Mouse (Mus musculus): ENCODE measurements around the gene Ddc. TPM values are rescaled to one million over a fixed set of nuclear protein-coding genes. Genes with fewer than 3 reads are reported as not detected.

Gene Ddc
- polyA plus RNA-seq, 1 experiment from 2014 or later = 51.8 TPM

GRCm38 (mm10) chr11:11830884-11831495, 67.0 kb downstream of the Ddc start:
- H3K9me3 ChIP-seq (replicated peaks) = no peaks in the 10 kb centered on the region
- H3K36me3 ChIP-seq = no peaks in the 10 kb centered on the region
- H3K4me2 ChIP-seq = peak overlapping the region; percentile 16; the same call in 1 of the 2 replicates
- no peak overlapping the region for H3K4me3 ChIP-seq
- peak overlapping the region; percentile 60 for H3K9ac ChIP-seq
- no peaks in the 10 kb centered on the region for H3K27me3 ChIP-seq (replicated peaks)
- peaks cover 72% of the 10 kb centered on the region for H3K4me1 ChIP-seq (replicated peaks)
- 33% methylated on average over 12 of the region's 12 CpGs for WGBS
- ATAC-seq (ENCODE audit: insufficient number of reproducible peaks, low FRiP score) = no peak
- H3K27ac ChIP-seq (ENCODE audit: poor library complexity, severe bottlenecking) = peak overlapping the region; percentile 98

GRCm38 (mm10) chr11:11829161-11830000, 68.6 kb downstream of the Ddc start:
- Histone ChIP-seq H3K27me3 (replicated peaks) (no peaks in the 10 kb centered on the region), H3K4me1 (replicated peaks) (peaks cover 80% of the 10 kb centered on the region), H3K9me3 (replicated peaks) (no peaks in the 10 kb centered on the region), H3K9ac (peak overlapping the region; percentile 65), H3K27ac (ENCODE audit: poor library complexity, severe bottlenecking) (peak overlapping the region; percentile 98), H3K36me3 (no peaks in the 10 kb centered on the region), H3K4me2 (peak overlapping the region; percentile 40), H3K4me3 (no peak overlapping the region)
- ATAC-seq (ENCODE audit: insufficient number of reproducible peaks, low FRiP score) = peak; percentile 29; the same call in 1 of the 2 replicates
- WGBS = 18% methylated on average over 11 of the region's 11 CpGs

- Histone ChIP-seq H3K9me3 (replicated peaks) (no peaks in the 10 kb centered on the region), H3K27me3 (replicated peaks) (no peaks in the 10 kb centered on the region), H3K4me2 (peak overlapping the region; percentile 40), H3K36me3 (no peaks in the 10 kb centered on the region), H3K4me1 (replicated peaks) (peaks cover 85% of the 10 kb centered on the region), H3K9ac (peak overlapping the region; percentile 65), H3K4me3 (no peak overlapping the region), H3K27ac (ENCODE audit: poor library complexity, severe bottlenecking) (peak overlapping the region; percentile 98)
- ATAC-seq (ENCODE audit: insufficient number of reproducible peaks, low FRiP score) = peak; percentile 30; the same call in 1 of the 2 replicates
- WGBS = 13% methylated on average over 6 of the region's 6 CpGs
Measured at GRCm38 (mm10) chr11:11828761-11829160, 69.2 kb downstream of the Ddc start.

DNA sequence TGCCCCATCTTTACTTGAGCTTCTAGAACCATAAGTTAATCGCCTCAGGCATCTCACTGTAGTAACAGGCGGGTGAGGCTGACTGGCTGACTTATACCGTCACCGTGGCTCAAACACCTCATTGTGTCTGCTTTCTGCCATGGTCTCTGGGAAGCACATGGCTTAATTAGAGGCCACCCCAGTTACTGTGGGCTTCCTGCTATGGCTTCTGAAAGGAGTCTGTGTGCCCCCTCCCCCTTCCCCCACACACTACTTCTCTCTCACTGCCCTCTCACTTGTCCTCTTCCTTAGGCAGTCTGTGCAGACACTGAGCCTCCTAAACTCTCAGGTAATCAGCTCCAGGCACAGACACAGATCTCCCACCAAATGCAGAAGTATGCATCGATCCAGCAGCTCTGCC, 69.7 kb downstream of the Ddc start:
- Histone ChIP-seq H3K4me1 (replicated peaks) (peaks cover 88% of the 10 kb centered on the region), H3K4me2 (no peak overlapping the region), H3K36me3 (no peaks in the 10 kb centered on the region), H3K4me3 (no peak overlapping the region), H3K9ac (peak overlapping the region; percentile 5; the same call in 1 of the 2 replicates), H3K27me3 (replicated peaks) (no peaks in the 10 kb centered on the region), H3K27ac (ENCODE audit: poor library complexity, severe bottlenecking) (peak overlapping the region; percentile 98), H3K9me3 (replicated peaks) (no peaks in the 10 kb centered on the region)
- no peak for ATAC-seq (ENCODE audit: insufficient number of reproducible peaks, low FRiP score)
- 39% methylated on average over 5 of the region's 5 CpGs for WGBS

DNA sequence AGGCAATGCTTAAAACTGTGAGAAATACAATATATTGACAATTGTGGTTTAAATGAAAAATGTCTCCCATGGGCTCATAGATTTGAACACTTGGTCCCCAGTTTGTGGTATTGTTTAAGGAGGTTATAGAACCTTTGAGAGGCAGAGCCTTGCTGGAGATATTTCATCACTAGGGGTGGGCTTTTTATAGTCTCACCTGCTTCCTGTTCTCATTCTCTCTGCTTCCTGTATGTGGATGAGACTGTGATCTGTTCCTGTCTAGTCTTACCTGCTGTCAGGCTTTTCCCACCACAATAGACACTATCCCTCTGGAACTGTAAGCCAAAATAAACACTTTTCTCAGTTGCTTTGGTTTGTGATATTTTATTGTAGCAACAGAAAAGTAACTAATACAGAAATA, 71.5 kb downstream of the Ddc start:
- H3K27ac ChIP-seq (ENCODE audit: poor library complexity, severe bottlenecking) = peak overlapping the region; percentile 46
- peaks cover 88% of the 10 kb centered on the region for H3K4me1 ChIP-seq (replicated peaks)
- no peaks in the 10 kb centered on the region for H3K27me3 ChIP-seq (replicated peaks)
- H3K4me3 ChIP-seq = no peak overlapping the region
- H3K9ac ChIP-seq = no peak overlapping the region
- no peak for ATAC-seq (ENCODE audit: insufficient number of reproducible peaks, low FRiP score)
- H3K36me3 ChIP-seq = no peaks in the 10 kb centered on the region
- H3K9me3 ChIP-seq (replicated peaks) = no peaks in the 10 kb centered on the region
- H3K4me2 ChIP-seq = no peak overlapping the region

GRCm38 (mm10) chr11:11825670-11826069, 72.3 kb downstream of the Ddc start:
- peak overlapping the region; percentile 98 for H3K27ac ChIP-seq (ENCODE audit: poor library complexity, severe bottlenecking)
- H3K4me3 ChIP-seq = no peak overlapping the region
- no peak for ATAC-seq (ENCODE audit: insufficient number of reproducible peaks, low FRiP score)
- H3K4me2 ChIP-seq = no peak overlapping the region
- no peaks in the 10 kb centered on the region for H3K27me3 ChIP-seq (replicated peaks)
- H3K9me3 ChIP-seq (replicated peaks) = no peaks in the 10 kb centered on the region
- peaks cover 89% of the 10 kb centered on the region for H3K4me1 ChIP-seq (replicated peaks)
- WGBS = 62% methylated on average over 6 of the region's 6 CpGs
- H3K36me3 ChIP-seq = no peaks in the 10 kb centered on the region
- no peak overlapping the region for H3K9ac ChIP-seq

- Histone ChIP-seq H3K36me3 (no peaks in the 10 kb centered on the region), H3K27me3 (replicated peaks) (no peaks in the 10 kb centered on the region), H3K4me2 (no peak overlapping the region), H3K9me3 (replicated peaks) (no peaks in the 10 kb centered on the region), H3K4me1 (replicated peaks) (peaks cover 88% of the 10 kb centered on the region), H3K4me3 (no peak overlapping the region), H3K9ac (peak overlapping the region; percentile 24; the same call in 1 of the 2 replicates), H3K27ac (ENCODE audit: poor library complexity, severe bottlenecking) (peak overlapping the region; percentile 98)
- WGBS = 59% methylated on average over 3 of the region's 3 CpGs
- no peak for ATAC-seq (ENCODE audit: insufficient number of reproducible peaks, low FRiP score)
Measured at GRCm38 (mm10) chr11:11824970-11825635, 72.8 kb downstream of the Ddc start.

- Histone ChIP-seq H3K4me2 (no peak overlapping the region), H3K9ac (0 out of 2 replicates have a peak overlapping the region, but pooled peaks have one; percentile 24), H3K27ac (ENCODE audit: poor library complexity, severe bottlenecking) (peak overlapping the region; percentile 98), H3K4me3 (no peak overlapping the region), H3K9me3 (replicated peaks) (no peaks in the 10 kb centered on the region), H3K36me3 (no peaks in the 10 kb centered on the region), H3K27me3 (replicated peaks) (no peaks in the 10 kb centered on the region), H3K4me1 (replicated peaks) (peaks cover 80% of the 10 kb centered on the region)
- ATAC-seq (ENCODE audit: insufficient number of reproducible peaks, low FRiP score) = peak; percentile 30; the same call in 1 of the 2 replicates
- 18% methylated on average over 12 of the region's 12 CpGs for WGBS
Measured at GRCm38 (mm10) chr11:11823980-11824911, 73.7 kb downstream of the Ddc start.

GRCm38 (mm10) chr11:11822181-11823095, 75.5 kb downstream of the Ddc start:
- Histone ChIP-seq H3K27ac (ENCODE audit: poor library complexity, severe bottlenecking) (peak overlapping the region; percentile 98), H3K27me3 (replicated peaks) (no peaks in the 10 kb centered on the region), H3K4me2 (peak overlapping the region; percentile 29), H3K4me1 (replicated peaks) (peaks cover 64% of the 10 kb centered on the region), H3K9ac (peak overlapping the region; percentile 70), H3K9me3 (replicated peaks) (no peaks in the 10 kb centered on the region), H3K4me3 (no peak overlapping the region), H3K36me3 (no peaks in the 10 kb centered on the region)
- ATAC-seq (ENCODE audit: insufficient number of reproducible peaks, low FRiP score) = peak; percentile 63
- 10% methylated on average over 20 of the region's 20 CpGs for WGBS

Measured in heart, embryonic 12.5 days (tissue).